Mouse (Mus musculus): ENCODE measurements at regions not wholly inside any gene's neighbourhood (a gene's known extent, or its start where the extent isn't known, plus 50 kb on each side); places are given as distances from the start of the nearest gene placed in this dataset.
A peak's percentile ranks its signal among the peaks of the same experiment; 100 is the strongest.

DNA sequence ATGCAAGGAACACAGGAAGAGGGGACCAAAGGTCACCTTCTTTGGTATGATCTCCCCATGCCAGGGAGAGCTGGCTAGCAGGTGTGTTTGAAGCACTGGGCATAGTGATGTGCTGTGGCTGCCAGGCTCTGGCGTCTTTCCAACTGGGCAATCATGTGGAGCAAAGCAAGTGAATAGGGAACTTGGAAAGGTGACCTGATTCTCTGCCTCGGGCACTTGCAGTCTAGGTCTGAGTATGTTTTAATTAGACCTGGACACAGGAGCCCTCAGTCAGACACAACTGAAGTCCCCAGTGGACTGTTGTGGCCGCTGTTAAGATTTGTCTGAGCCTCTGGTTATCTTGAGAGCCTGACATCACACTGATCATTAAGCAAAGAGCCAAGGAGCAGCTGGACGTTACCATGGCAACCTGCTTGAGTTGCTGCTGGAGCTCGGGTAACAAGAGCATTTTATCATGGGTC lies 153.8 kb upstream of the Ccdc122 start:
- Histone ChIP-seq H3K9me3 (ENCODE audit: control insufficient read depth, low read length) (no peaks in the 10 kb centered on the region), H3K4me2 (ENCODE audit: low read depth, low read length, severe bottlenecking) (peak overlapping the region; percentile 32; the same call in 1 of the 2 replicates), H3K4me1 (replicated peaks; ENCODE audit: control insufficient read depth, insufficient read depth, low read length) (peaks cover 17% of the 10 kb centered on the region), H3K36me3 (ENCODE audit: control insufficient read depth, insufficient read depth, low read length) (no peaks in the 10 kb centered on the region), H3K9ac (ENCODE audit: low read length) (no peak overlapping the region), H3K27ac (ENCODE audit: low read depth, low read length) (peak overlapping the region; percentile 63; the same call in 1 of the 2 replicates), H3K27me3 (ENCODE audit: control insufficient read depth, insufficient read depth, low read length) (no peaks in the 10 kb centered on the region), H3K4me3 (ENCODE audit: low read depth, low read length) (no peak overlapping the region)
- 13% methylated on average over 5 of the region's 5 CpGs for WGBS
- peak; percentile 85 for DNase-seq (ENCODE audit: low spot score)
- ATAC-seq (replicated peaks; ENCODE audit: low FRiP score) = peak; percentile 92

DNA sequence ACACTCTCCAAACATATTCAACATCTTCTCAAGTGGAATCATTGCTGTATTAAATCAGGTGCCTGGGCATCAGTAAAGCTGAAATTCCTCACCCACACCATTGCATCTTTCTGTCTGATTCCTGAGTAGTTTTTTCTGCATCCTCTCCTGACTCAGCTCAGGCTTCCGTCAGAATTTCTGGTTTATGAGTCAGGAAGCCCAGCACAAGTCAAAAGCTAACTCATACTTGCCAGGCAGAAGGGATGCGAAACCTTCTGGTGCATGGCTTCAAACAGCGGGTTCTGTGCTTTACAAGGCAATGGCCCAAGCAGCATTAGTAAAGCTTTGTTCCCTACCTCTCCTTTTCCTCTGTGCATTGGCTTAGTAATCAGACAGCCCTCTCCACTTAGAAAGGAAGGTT lies 155.7 kb upstream of the Ccdc122 start:
- no peak overlapping the region for H3K4me3 ChIP-seq (ENCODE audit: low read depth, low read length)
- H3K4me2 ChIP-seq (ENCODE audit: low read depth, low read length, severe bottlenecking) = no peak overlapping the region
- no peaks in the 10 kb centered on the region for H3K27me3 ChIP-seq (ENCODE audit: control insufficient read depth, insufficient read depth, low read length)
- DNase-seq (ENCODE audit: low spot score) (no peak), ATAC-seq (replicated peaks; ENCODE audit: low FRiP score) (no peak)
- no peak overlapping the region for H3K9ac ChIP-seq (ENCODE audit: low read length)
- no peaks in the 10 kb centered on the region for H3K9me3 ChIP-seq (ENCODE audit: control insufficient read depth, low read length)
- H3K27ac ChIP-seq (ENCODE audit: low read depth, low read length) = no peak overlapping the region
- H3K4me1 ChIP-seq (replicated peaks; ENCODE audit: control insufficient read depth, insufficient read depth, low read length) = peaks cover 17% of the 10 kb centered on the region
- WGBS = 88% methylated on average over 3 of the region's 3 CpGs
- H3K36me3 ChIP-seq (ENCODE audit: control insufficient read depth, insufficient read depth, low read length) = no peaks in the 10 kb centered on the region

DNA sequence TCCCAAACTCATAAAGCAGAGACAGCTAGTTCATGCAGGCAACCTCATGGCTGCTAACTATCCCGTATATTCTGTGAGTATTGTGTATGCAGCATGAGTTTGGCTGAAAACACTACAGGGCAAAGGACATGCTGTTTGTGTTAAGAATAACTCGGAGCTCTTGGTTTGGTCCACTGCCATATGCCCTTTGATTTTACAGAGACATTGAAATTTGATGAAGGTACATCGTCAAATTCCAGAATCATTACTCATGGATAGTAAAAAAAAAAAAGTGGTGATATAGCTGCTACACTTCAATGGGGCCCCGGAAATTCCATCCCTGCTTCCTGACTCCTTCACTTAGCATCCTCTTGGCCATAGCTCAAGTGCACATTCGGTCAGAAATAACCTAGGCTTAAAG lies 159.3 kb upstream of the Ccdc122 start:
- Histone ChIP-seq H3K4me2 (ENCODE audit: low read depth, low read length, severe bottlenecking) (no peak overlapping the region), H3K4me1 (replicated peaks; ENCODE audit: control insufficient read depth, insufficient read depth, low read length) (peaks cover 9% of the 10 kb centered on the region), H3K27ac (ENCODE audit: low read depth, low read length) (no peak overlapping the region), H3K4me3 (ENCODE audit: low read depth, low read length) (no peak overlapping the region), H3K36me3 (ENCODE audit: control insufficient read depth, insufficient read depth, low read length) (no peaks in the 10 kb centered on the region), H3K27me3 (ENCODE audit: control insufficient read depth, insufficient read depth, low read length) (no peaks in the 10 kb centered on the region), H3K9me3 (ENCODE audit: control insufficient read depth, low read length) (no peaks in the 10 kb centered on the region), H3K9ac (ENCODE audit: low read length) (no peak overlapping the region)
- WGBS = 83% methylated on average over 5 of the region's 5 CpGs
- no peak for DNase-seq (ENCODE audit: low spot score)
- ATAC-seq (replicated peaks; ENCODE audit: low FRiP score) = no peak

DNA sequence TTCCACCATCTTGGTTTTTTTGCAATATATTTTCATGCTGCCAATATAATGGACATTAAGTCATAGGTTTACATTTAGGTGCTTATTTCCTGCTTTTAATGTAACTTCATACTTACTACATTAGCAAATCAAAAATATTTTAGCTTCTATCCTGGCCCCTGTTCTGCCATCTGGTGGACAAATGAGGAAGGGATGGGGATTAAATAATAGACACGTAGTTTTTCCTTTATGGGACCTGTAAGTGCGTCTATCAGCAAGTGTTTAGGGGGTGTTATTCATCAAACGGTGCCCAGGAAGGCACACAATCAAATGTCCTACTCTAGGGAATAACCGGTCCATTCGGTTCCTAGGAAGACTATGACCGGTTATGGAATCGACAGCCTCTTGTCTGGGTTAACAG lies 160.6 kb upstream of the Ccdc122 start:
- WGBS = 61% methylated on average over 7 of the region's 7 CpGs
- H3K27ac ChIP-seq (ENCODE audit: low read depth, low read length) = no peak overlapping the region

DNA sequence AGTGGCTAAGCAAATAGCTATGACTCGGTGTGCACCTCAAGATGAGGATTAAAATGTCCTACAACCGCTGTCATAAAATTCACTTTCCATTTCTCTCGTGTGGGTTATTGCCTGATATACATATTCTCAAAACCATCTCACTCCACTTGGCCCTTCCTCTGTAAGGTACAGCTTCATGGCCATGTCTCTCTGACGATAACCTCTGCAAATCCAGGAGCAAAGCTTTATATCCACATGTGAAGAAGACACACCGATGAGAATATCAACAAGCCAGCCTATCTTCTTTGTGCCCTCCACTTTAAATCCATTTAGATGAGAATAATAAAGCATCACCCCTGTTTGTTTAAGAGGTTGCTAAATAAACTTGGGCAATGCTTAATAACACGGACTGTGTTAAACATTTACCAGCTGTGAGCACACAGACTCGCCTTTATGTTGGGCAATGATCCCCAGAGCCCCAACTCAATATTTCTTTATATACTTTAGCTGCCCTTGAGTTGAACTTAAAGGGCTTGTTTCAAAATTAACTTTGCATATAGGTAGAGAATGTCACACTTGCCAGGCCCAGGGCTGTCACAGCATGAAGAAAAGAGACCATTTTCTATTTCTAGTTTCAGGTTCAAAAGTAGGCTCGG lies 161.2 kb upstream of the Ccdc122 start:
- Histone ChIP-seq H3K27me3 (ENCODE audit: control insufficient read depth, insufficient read depth, low read length) (no peaks in the 10 kb centered on the region), H3K4me3 (ENCODE audit: low read depth, low read length) (no peak overlapping the region), H3K4me2 (ENCODE audit: low read depth, low read length, severe bottlenecking) (no peak overlapping the region), H3K9ac (ENCODE audit: low read length) (no peak overlapping the region), H3K4me1 (replicated peaks; ENCODE audit: control insufficient read depth, insufficient read depth, low read length) (peaks cover 6% of the 10 kb centered on the region; the same call in 1 of the 2 replicates), H3K36me3 (ENCODE audit: control insufficient read depth, insufficient read depth, low read length) (no peaks in the 10 kb centered on the region), H3K9me3 (ENCODE audit: control insufficient read depth, low read length) (no peaks in the 10 kb centered on the region), H3K27ac (ENCODE audit: low read depth, low read length) (0 out of 2 replicates have a peak overlapping the region, but pooled peaks have one; percentile 12)
- ATAC-seq (replicated peaks; ENCODE audit: low FRiP score) (no peak), DNase-seq (ENCODE audit: low spot score) (no peak)
- 60% methylated on average over 8 of the region's 8 CpGs for WGBS

More for the DNA sequence above, 160.6 kb upstream of the Ccdc122 start:
- no peak overlapping the region for H3K9ac ChIP-seq (ENCODE audit: low read length)
- ATAC-seq (replicated peaks; ENCODE audit: low FRiP score) = peak; percentile 44; the same call in 1 of the 2 replicates
- no peak overlapping the region for H3K4me3 ChIP-seq (ENCODE audit: low read depth, low read length)
- no peak for DNase-seq (ENCODE audit: low spot score)
- H3K36me3 ChIP-seq (ENCODE audit: control insufficient read depth, insufficient read depth, low read length) = no peaks in the 10 kb centered on the region
- no peaks in the 10 kb centered on the region for H3K27me3 ChIP-seq (ENCODE audit: control insufficient read depth, insufficient read depth, low read length)
- no peak overlapping the region for H3K4me2 ChIP-seq (ENCODE audit: low read depth, low read length, severe bottlenecking)
- H3K4me1 ChIP-seq (replicated peaks; ENCODE audit: control insufficient read depth, insufficient read depth, low read length) = peaks cover 6% of the 10 kb centered on the region; the same call in 1 of the 2 replicates
- no peaks in the 10 kb centered on the region for H3K9me3 ChIP-seq (ENCODE audit: control insufficient read depth, low read length)

DNA sequence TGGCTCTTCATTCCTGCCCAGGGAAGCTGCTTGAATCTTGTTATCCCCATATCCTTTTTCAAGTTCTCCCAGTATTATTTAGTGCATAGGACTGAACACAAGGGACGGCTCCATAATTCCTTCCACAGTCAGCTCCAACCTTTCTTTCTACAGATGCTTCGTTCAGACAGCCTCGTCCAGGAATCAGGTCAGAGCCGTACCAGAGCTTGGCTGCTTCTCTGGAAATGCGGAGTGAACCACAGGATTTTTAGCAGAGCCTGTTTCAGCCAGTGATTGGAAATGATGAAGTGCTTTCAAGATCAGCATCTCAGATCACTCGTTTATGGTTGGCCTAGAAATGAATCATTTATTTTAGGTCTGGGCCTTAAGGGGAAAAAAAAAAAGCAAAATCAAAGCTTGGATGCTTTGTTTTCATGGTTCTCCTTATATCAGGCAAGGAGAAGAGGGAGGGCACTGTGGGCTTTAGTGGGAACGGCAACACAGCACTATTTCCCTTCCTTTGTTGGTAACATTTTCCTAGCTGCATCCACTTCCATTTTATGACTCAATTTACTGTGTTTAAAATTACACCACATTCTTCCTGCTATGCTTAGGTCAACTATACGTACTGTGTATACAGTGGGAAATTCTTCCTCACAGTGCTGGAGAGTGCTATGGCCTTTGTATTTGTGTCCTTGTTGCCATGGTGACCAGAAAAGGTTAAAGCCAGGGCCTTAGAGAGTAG lies 161.9 kb upstream of the Ccdc122 start:
- ATAC-seq (replicated peaks; ENCODE audit: low FRiP score) (peak; percentile 78; the same call in 1 of the 2 replicates), DNase-seq (ENCODE audit: low spot score) (no peak)
- H3K27ac ChIP-seq (ENCODE audit: low read depth, low read length) = 0 out of 2 replicates have a peak overlapping the region, but pooled peaks have one; percentile 12
- H3K9me3 ChIP-seq (ENCODE audit: control insufficient read depth, low read length) = no peaks in the 10 kb centered on the region
- no peak overlapping the region for H3K4me2 ChIP-seq (ENCODE audit: low read depth, low read length, severe bottlenecking)
- no peaks in the 10 kb centered on the region for H3K36me3 ChIP-seq (ENCODE audit: control insufficient read depth, insufficient read depth, low read length)
- H3K27me3 ChIP-seq (ENCODE audit: control insufficient read depth, insufficient read depth, low read length) = no peaks in the 10 kb centered on the region
- H3K9ac ChIP-seq (ENCODE audit: low read length) = no peak overlapping the region
- WGBS = 44% methylated on average over 8 of the region's 8 CpGs
- peaks cover 6% of the 10 kb centered on the region; the same call in 1 of the 2 replicates for H3K4me1 ChIP-seq (replicated peaks; ENCODE audit: control insufficient read depth, insufficient read depth, low read length)
- H3K4me3 ChIP-seq (ENCODE audit: low read depth, low read length) = no peak overlapping the region

DNA sequence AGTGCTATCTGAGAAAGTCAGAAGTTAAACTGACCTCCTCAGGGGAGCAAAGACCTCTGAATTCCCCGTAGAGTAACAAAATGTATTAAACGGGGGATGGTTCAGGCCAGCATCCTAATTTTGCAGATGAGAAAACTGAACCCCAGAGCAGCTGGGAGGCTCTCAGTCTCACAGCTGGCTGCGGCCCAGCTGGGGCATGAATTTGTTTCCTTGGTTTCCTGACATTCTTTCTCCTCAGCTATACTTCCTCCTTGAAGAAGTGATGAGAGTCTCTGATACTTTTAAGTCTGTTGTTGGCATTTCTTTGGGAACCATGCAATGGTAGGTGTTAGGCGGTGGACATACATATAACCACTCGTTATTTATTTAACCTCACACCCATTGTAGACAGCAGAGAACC lies 162.9 kb upstream of the Ccdc122 start:
- ATAC-seq (replicated peaks; ENCODE audit: low FRiP score) (no peak), DNase-seq (ENCODE audit: low spot score) (no peak)
- Histone ChIP-seq H3K36me3 (ENCODE audit: control insufficient read depth, insufficient read depth, low read length) (no peaks in the 10 kb centered on the region), H3K9me3 (ENCODE audit: control insufficient read depth, low read length) (no peaks in the 10 kb centered on the region), H3K4me3 (ENCODE audit: low read depth, low read length) (no peak overlapping the region), H3K27me3 (ENCODE audit: control insufficient read depth, insufficient read depth, low read length) (no peaks in the 10 kb centered on the region), H3K27ac (ENCODE audit: low read depth, low read length) (no peak overlapping the region), H3K4me2 (ENCODE audit: low read depth, low read length, severe bottlenecking) (no peak overlapping the region), H3K9ac (ENCODE audit: low read length) (no peak overlapping the region), H3K4me1 (replicated peaks; ENCODE audit: control insufficient read depth, insufficient read depth, low read length) (peaks cover 6% of the 10 kb centered on the region; the same call in 1 of the 2 replicates)
- WGBS = 86% methylated on average over 5 of the region's 5 CpGs

DNA sequence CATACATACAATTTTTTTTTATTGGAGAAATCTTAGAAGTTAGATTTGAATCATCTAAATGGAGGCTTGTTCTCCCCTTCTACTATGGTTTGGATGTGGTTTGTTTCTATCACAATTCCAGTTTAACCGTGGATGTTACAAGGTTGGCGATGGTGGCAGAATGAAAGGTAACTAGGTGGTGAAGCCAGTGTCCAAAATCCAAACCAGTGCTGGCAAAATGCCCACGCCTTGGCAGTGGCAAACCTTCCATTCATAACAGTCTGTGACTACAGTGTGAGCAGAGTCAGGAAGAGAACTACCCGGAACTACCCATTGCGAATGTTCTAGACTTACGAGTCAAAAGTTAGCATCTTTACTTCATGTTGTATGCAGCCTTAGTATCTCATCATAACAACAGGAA lies 163.6 kb upstream of the Ccdc122 start:
- H3K4me3 ChIP-seq (ENCODE audit: low read depth, low read length) = no peak overlapping the region
- no peak overlapping the region for H3K9ac ChIP-seq (ENCODE audit: low read length)
- H3K27ac ChIP-seq (ENCODE audit: low read depth, low read length) = no peak overlapping the region
- peaks cover 6% of the 10 kb centered on the region; the same call in 1 of the 2 replicates for H3K4me1 ChIP-seq (replicated peaks; ENCODE audit: control insufficient read depth, insufficient read depth, low read length)
- no peaks in the 10 kb centered on the region for H3K36me3 ChIP-seq (ENCODE audit: control insufficient read depth, insufficient read depth, low read length)
- 93% methylated on average over 6 of the region's 6 CpGs for WGBS
- DNase-seq (ENCODE audit: low spot score) (no peak), ATAC-seq (replicated peaks; ENCODE audit: low FRiP score) (no peak)
- no peak overlapping the region for H3K4me2 ChIP-seq (ENCODE audit: low read depth, low read length, severe bottlenecking)
- no peaks in the 10 kb centered on the region for H3K9me3 ChIP-seq (ENCODE audit: control insufficient read depth, low read length)
- H3K27me3 ChIP-seq (ENCODE audit: control insufficient read depth, insufficient read depth, low read length) = no peaks in the 10 kb centered on the region

All from forebrain, embryonic 11.5 days (tissue).